Mouse (Mus musculus) kidney, adult 11 months (tissue): ENCODE measurements around the gene Sbpl.
"Not testable (repeated sequence)": the region's sequence is repeated elsewhere in the genome, so short reads cannot be mapped to it uniquely, and the experiment has no call there.

Experiments
- DNase-seq: peaks from one replicate; pipeline ENCODE4 v3.0.0; 2022

The Sbpl gene

GRCm38 (mm10) chr17:23960084-23960738 lies 5.1 kb upstream of the Sbpl start:
- peak; percentile 70 for DNase-seq

GRCm38 (mm10) chr17:23950828-23951227 lies 4.2 kb downstream of the Sbpl start:
- DNase-seq: not testable (repeated sequence)

- DNase-seq: no peak
Observed at GRCm38 (mm10) chr17:23949068-23949467, 6.0 kb downstream of the Sbpl start.

- DNase-seq: not testable (repeated sequence)
Observed at GRCm38 (mm10) chr17:23947486-23947885, 7.6 kb downstream of the Sbpl start.

- no peak for DNase-seq
Observed at GRCm38 (mm10) chr17:23941372-23941771, 13.7 kb downstream of the Sbpl start, which contains the start of gene Sbp. Gene Sbp (plus strand): TSS chr17:23941672.

GRCm38 (mm10) chr17:23931157-23931556 lies 23.9 kb downstream of the Sbpl start:
- no peak for DNase-seq

GRCm38 (mm10) chr17:23925090-23925493 lies 30.0 kb downstream of the Sbpl start:
- DNase-seq: peak; percentile 57

GRCm38 (mm10) chr17:23924531-23925007 lies 30.5 kb downstream of the Sbpl start:
- DNase-seq: peak; percentile 95

- DNase-seq: not testable (repeated sequence)
Observed at GRCm38 (mm10) chr17:23917158-23917557, 37.9 kb downstream of the Sbpl start, which contains the start of gene Dcpp3. Gene Dcpp3 (plus strand): TSS chr17:23917458.
